Mouse (Mus musculus) lung, adult 2 months (tissue): Measurements from ENCODE around the gene Nrn1. TPM values are rescaled to one million over a fixed set of nuclear protein-coding genes. Genes with fewer than 3 reads are reported as not detected.

Source experiments
- DNase-seq: peaks from one replicate; pipeline ENCODE4 v3.0.0; 2022
- H3K4me1 ChIP-seq: fragments of 200-500 bp; 2 replicates; pipeline ENCODE4 v1.6.1; 2011; ENCODE audit warnings: low read length; ENCODE audit not compliant: control insufficient read depth, insufficient read depth
- H3K4me3 ChIP-seq: fragments of 200-500 bp; replicated peaks from 2 replicates; pipeline ENCODE3; 2011; ENCODE audit warnings: low read depth, mild to moderate bottlenecking, control low read depth, low read length; ENCODE audit errors: extremely low read depth
- CTCF ChIP-seq: fragments of 200-500 bp; IDR thresholded peaks from 2 replicates; pipeline ENCODE4 v1.5.1; 2011; ENCODE audit warnings: mild to moderate bottlenecking, low read length, control low read depth; ENCODE audit not compliant: insufficient read depth
- POLR2A ChIP-seq: fragments of 200-500 bp; IDR thresholded peaks from 2 replicates; pipeline ENCODE4 v1.6.1; 2011; ENCODE audit warnings: low read depth, mild to moderate bottlenecking, control low read depth, low read length, borderline replicate concordance; ENCODE audit errors: extremely low read depth
- WGBS: fragments of 180-500 bp; shearing (Covaris S2); methylation state at CpG from one replicate; pipeline ENCODE4 v1.1.7; 2018; 5-methylcytosine and 5-hydroxymethylcytosine counted together
- polyA plus RNA-seq: library from polyadenylated mRNA; depleted of rRNA; stranded (reverse); fragments of >200 nt; gene quantifications from 2 replicates; pipeline ENCODE4 v1.2.3, GENCODE M21; 2012

Gene Nrn1
- polyA plus RNA-seq, 1 experiment: 9.2 TPM

- Histone ChIP-seq H3K4me1 (peaks cover 14% of the 10 kb centered on the region), H3K4me3 (no peak overlapping the region)
- no peak for DNase-seq
- WGBS: 22% methylated on average over 6 of the region's 6 CpGs
- TF ChIP-seq CTCF (no peak), POLR2A (no peak)
These were observed 1.9 kb downstream of the Nrn1 start for GRCm38 (mm10) chr13:36732891-36733490.

DNA sequence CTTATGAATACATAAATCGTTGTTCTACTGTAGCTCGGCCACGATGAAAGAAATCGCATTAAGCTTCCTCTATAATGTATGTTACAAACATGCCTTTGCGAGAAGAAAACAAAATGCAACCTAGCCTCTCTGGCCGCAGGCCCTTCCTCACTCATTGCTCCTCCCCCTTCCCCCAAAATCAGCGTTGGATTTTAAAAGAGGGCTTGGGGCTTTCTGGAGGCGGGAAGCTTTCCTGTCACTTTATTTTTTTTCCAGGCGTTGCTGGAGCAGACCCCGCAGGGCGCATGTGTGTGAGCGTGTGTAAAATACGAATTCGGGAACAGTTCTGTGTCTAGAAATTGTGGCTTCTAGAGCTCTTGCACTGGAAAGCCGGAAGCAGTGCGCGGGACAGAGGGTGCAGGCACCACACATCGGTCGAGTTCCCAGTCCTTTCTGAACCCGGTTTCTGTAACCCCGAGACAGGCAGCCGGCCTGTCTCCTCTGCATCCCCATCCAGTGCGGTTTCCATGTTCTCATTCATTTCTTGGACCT lies 2.9 kb downstream of the Nrn1 start:
- Histone ChIP-seq H3K4me1 (peaks cover 16% of the 10 kb centered on the region), H3K4me3 (peak overlapping the region; percentile 37)
- DNase-seq: no peak
- TF ChIP-seq CTCF: no peak
- no peak for TF ChIP-seq POLR2A
- WGBS: 3% methylated on average over 23 of the region's 23 CpGs

DNA sequence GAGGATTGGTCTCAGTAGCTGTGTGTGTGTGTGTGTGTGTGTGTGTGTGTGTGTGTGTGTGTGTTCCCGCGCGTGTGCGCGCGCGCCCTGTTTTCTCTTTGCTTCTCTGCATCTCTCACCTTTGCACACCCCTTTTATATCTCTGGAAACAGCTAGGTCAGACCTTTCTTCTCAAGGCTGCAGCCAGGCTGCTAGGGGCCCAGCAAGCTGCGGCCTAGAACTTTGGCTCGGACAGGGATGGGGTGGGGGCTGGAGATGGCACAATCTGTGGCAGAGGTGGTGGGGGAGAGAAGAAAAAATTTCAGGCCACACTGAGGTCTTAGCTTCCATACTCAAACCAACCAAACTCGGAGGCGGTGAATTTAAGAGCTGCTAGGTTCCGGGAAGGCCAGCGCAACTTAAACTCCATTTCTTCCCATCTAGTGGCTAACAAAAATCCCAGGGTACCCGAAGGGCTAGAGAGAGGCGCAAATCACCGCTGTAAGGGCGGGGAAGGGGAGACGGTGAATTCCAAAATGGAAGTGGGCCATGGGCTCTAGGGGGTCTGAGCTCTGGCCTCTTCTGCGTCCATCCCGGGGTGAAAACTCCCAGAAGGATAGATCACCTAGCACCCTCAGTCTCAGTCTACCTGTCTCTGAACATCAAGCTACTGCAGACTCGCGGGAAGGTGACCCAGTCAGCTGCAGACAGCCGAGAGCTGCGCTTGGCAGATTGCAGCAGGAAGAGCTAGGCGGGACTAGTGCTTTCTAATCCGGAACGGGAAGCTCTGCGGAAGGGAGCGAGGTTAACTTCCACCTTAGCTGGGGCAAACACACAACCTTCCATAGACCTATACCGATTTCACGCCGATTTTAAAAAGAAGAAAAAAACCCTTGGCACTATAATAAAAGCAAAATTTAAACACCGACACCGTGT lies 3.7 kb downstream of the Nrn1 start:
- H3K4me1 ChIP-seq: peaks cover 15% of the 10 kb centered on the region
- TF ChIP-seq POLR2A: no peak
- no peak for TF ChIP-seq CTCF
- peak; percentile 20 for DNase-seq
- H3K4me3 ChIP-seq: peak overlapping the region; percentile 37
- 18% methylated on average over 34 of the region's 34 CpGs for WGBS

DNA sequence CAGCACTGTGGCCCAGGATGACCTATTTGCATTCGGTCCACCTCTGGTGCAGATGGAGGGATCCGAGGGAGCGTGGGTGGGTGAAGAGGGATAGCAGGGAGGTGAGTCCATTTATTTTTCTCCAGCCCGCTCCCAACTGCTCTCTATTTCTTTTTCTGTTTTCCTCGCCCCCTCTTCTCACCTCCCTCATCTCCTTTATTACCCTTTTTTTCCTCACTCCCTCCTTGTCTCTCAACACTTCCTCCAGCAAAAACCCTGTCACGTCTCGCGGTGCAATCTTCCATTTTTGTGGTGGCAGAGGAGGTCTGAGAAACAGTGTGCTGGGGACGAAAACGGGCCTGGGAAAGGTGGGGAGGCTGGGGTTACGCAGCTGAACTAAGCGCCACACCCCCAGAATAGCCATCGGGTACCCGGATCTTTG lies 4.6 kb downstream of the Nrn1 start:
- no peak for DNase-seq
- TF ChIP-seq POLR2A (no peak), CTCF (no peak)
- WGBS: 30% methylated on average over 14 of the region's 14 CpGs
- Histone ChIP-seq H3K4me3 (no peak overlapping the region), H3K4me1 (peaks cover 10% of the 10 kb centered on the region)

DNA sequence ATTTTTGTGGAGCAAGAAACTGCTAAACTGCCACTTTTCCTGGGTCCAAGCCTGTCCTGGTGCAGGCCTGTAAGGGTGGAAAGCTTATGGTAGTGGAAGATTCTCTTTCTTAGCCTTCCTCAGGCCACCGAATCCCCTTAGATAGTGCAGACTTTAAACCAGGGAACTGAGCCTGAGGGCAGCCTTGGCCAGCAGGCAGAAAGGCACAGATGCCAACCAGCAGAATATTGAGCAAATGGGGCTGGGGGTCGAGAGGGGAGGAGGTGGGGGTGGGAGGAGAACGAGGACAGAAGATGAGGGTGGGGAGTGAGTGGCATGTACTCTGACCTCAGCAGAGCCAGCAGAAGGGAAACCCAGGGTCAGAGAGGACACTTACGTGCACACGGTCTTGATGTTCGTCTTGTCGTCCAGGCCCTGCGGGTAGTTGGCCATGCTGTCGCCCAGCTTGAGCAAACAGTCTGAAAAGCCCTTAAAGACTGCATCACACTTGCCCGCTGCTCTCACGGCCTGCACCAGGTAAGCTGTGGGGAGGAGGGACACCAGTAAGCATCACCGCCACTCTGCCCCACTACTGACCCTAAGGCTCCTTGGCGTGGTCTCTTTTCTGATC lies 5.1 kb downstream of the Nrn1 start:
- WGBS: 32% methylated on average over 13 of the region's 13 CpGs
- TF ChIP-seq POLR2A (no peak), CTCF (no peak)
- no peak for DNase-seq
- no peak overlapping the region for H3K4me3 ChIP-seq
- peaks cover 10% of the 10 kb centered on the region for H3K4me1 ChIP-seq

DNA sequence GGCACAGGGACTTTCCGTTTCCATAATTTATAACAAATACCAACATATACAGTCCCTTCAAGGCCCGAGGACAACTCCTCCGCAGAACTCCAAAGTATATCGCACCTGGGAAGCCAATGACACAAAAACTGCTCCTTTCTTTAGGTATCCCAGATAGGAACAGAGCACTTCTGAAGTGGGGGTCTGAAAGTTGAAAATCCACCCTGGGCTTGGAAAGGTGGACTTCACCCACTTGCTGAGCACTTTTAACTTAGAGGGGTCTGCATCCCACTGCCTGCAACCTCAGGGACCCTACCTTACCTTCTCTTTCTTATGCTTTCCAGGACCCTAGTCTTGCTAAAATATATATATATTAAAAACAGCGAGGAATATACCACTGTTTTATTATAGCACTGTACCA lies 6.4 kb downstream of the Nrn1 start:
- Histone ChIP-seq H3K4me1 (peaks cover 9% of the 10 kb centered on the region), H3K4me3 (no peak overlapping the region)
- no peak for DNase-seq
- TF ChIP-seq POLR2A (no peak), CTCF (no peak)
- 36% methylated on average over 5 of the region's 5 CpGs for WGBS

DNA sequence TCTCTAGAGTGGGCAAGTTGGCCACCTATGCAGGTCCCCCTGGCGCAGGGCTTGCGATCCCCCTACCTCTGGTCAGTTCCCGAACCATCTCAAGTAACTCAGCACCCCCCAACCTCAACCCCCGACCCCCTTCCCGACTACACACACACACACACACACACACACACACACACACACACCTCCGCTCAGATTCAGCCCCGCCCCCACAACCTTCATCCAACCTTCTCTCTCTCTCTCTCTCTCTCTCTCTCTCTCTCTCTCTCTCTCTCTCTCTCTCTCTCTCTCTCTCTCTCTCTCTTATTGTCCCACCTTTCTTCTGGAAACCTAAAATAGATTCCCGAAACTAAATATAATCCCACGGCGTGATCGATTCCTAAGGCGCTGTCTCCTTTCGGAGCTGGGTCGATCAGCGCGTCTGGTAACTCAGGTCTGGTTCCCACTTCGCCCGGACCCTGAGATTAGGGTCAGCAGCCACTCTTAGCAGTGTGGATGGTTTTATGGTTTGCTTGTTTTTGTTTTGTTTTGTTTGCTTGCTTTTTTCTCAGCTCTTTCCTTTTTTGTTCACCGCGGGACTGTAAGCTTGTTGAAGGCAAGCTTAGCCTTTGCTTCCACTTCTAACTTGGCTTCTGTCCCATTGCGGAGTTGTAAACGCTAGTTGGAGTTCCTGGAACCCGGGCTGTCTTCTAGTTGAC lies 7.0 kb downstream of the Nrn1 start:
- no peak for DNase-seq
- H3K4me1 ChIP-seq: peaks cover 9% of the 10 kb centered on the region
- no peak overlapping the region for H3K4me3 ChIP-seq
- no peak for TF ChIP-seq POLR2A
- no peak for TF ChIP-seq CTCF
- WGBS: 8% methylated on average over 23 of the region's 23 CpGs

GRCm38 (mm10) chr13:36726951-36727778 lies 7.8 kb downstream of the Nrn1 start:
- DNase-seq: peak; percentile 53
- WGBS: 2% methylated on average over 34 of the region's 34 CpGs
- Histone ChIP-seq H3K4me3 (peak overlapping the region; percentile 4), H3K4me1 (peaks cover 8% of the 10 kb centered on the region)
- no peak for TF ChIP-seq CTCF
- TF ChIP-seq POLR2A: no peak
